Mouse (Mus musculus) layer of hippocampus, postnatal 14 days (tissue): ENCODE measurements around the gene Gpr3. TPM values are rescaled to one million over a fixed set of nuclear protein-coding genes. Genes with fewer than 3 reads are reported as not detected.

Source experiments
- DNase-seq, 2 experiments: peaks; one replicate each; pipeline ENCODE4 v3.0.0; 2021 to 2022; ENCODE audit warnings: low spot score in 2 of 2, mixed read lengths in 1 of 2
- microRNA-seq, 2 experiments: library from miRNA; unstranded; fragments of <30 nt; microRNA quantifications; one replicate each; pipeline ENCODE4 v1.2.0; 2021
- total RNA-seq, 2 experiments: library from RNA; stranded (reverse); gene quantifications; 2 replicates each; pipeline ENCODE4 v1.2.3; 2021

Gene Gpr3
- total RNA-seq, 2 experiments from 2014 or later, result 8.2 to 9.2 TPM

DNA sequence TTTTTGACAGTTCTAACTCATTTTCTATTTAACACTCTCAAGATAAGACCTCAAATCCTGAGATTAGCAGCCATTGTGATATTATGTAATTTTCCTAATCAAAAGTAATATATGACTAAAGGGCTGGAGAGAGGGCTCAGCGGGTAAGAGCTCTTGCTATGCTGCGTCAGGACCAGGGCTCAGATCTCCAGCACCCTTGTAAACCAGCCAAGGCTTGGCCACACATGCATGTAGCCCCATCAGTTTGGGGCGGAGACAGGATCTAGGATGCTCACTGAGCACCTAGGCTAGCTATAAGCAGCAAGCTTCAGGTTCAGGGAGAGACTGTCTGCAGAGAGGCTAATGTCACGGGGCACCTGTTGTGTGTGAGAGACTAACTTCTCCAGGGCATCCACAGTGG is 39.9 kb downstream of the Gpr3 start:
- no peak for DNase-seq

GRCm38 (mm10) chr4:133170616-133171015 is 41.7 kb downstream of the Gpr3 start:
- DNase-seq, result no peak

- DNase-seq, result no peak
Observed at GRCm38 (mm10) chr4:133170056-133170524, 42.2 kb downstream of the Gpr3 start.

GRCm38 (mm10) chr4:133169237-133170055 is 42.9 kb downstream of the Gpr3 start:
- DNase-seq, result no peak

- DNase-seq, result no peak
Observed at GRCm38 (mm10) chr4:133166773-133167172, 45.6 kb downstream of the Gpr3 start.

GRCm38 (mm10) chr4:133162196-133162595 is 50.1 kb downstream of the Gpr3 start:
- DNase-seq, result no peak

GRCm38 (mm10) chr4:133160821-133161220 is 51.5 kb downstream of the Gpr3 start:
- DNase-seq, result no peak

GRCm38 (mm10) chr4:133160211-133160610 is 52.1 kb downstream of the Gpr3 start:
- DNase-seq, result no peak

GRCm38 (mm10) chr4:133159646-133160045 is 52.7 kb downstream of the Gpr3 start:
- no peak for DNase-seq

Small RNA genes within 50 kb of the gene (microRNA-seq; reads per million reads assigned to microRNA genes)
- gene Mir7017, result 2.0 to 5.0 reads per million in 2 experiments

Other genes starting within 250 kb of the Gpr3 start
- not detected for gene Fgr, start 238.4 kb downstream of the Gpr3 start, total RNA-seq
- 10 to 100 TPM; 88.6 to 96.3 TPM for gene Ahdc1, start 201.3 kb downstream of the Gpr3 start, total RNA-seq
- 10 to 100 TPM; 37.4 to 45.0 TPM for gene Wasf2, start 82.0 kb downstream of the Gpr3 start, total RNA-seq
- 1 to 10 TPM; 2.6 to 4.8 TPM for gene Cd164l2, start 405 bp downstream of the Gpr3 start, total RNA-seq
- gene Map3k6, start 28.3 kb upstream of the Gpr3 start, total RNA-seq, result 10 to 100 TPM in 1 of 2 experiments, 1 to 10 TPM in 1; 5.3 to 10.2 TPM
- under 1 TPM; 0.19 to 0.44 TPM for gene Sytl1, start 50.6 kb upstream of the Gpr3 start, total RNA-seq
- 10 to 100 TPM; 78.2 to 78.4 TPM for gene Tmem222, start 65.3 kb upstream of the Gpr3 start, total RNA-seq
- 10 to 100 TPM; 67.8 to 68.9 TPM for gene Wdtc1, start 140.9 kb upstream of the Gpr3 start, total RNA-seq
- 10 to 100 TPM; 60.0 to 62.8 TPM for gene Slc9a1, start 157.2 kb upstream of the Gpr3 start, total RNA-seq